Mouse (Mus musculus) kidney, adult 2 months (tissue): ENCODE data around the gene Nptx1.

Experiments used
- CTCF ChIP-seq: fragments of 200-500 bp; conservative IDR thresholded peaks from 2 replicates; pipeline ENCODE4 v1.5.1; 2011; ENCODE audit warnings: low read depth, mild to moderate bottlenecking, control low read depth, low read length, moderate library complexity, mixed read lengths; ENCODE audit not compliant: insufficient read depth, insufficient read length
- POLR2A ChIP-seq: fragments of 200-500 bp; IDR thresholded peaks from one replicate; pipeline ENCODE4 v1.6.1; 2011; ENCODE audit warnings: low read depth, low read length, control low read depth

- TF ChIP-seq POLR2A (no peak), CTCF (no peak)
Measured at GRCm38 (mm10) chr11:119572316-119573010, 24.9 kb upstream of the Nptx1 start.
